Mouse (Mus musculus): ENCODE results near the gene Prdm16. TPM values are rescaled to one million over a fixed set of nuclear protein-coding genes. Genes with fewer than 3 reads are reported as not detected.

Gene Prdm16
- 41.5 and 45.7 TPM in 2 replicates for polyA plus RNA-seq (2016; fragmentation: Nextera tagmentation; extraction: Ambion mirVana)

DNA sequence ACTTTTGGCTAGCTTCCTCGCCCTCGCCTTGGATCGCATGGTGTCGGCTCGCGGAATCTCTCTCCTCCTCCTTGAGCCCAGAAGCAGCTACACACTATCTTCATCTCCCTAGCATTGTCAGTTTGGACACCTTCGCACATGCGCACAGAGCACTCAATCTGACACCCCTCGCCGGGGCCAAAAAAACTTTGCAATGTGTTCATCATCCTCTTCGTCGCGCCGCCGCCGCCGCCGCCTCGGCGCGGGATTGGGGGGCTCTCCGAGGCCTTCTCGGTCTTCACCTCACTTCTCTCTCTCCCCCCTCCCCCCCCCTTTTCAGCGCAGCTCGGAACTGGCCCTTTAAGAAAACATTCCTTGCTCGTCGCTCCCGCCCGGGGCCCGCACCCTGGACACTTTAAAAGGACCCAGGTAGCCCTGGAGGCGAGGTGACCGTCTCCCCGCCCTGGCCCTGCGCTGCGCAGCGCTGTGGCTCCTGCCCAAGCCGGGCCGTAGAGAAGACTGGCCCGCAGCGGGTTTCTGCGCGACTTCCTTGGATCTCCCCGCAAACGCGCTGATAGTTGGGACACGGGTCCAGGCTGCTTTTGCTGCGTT, at the start of gene Prdm16:
Gene Prdm16, minus strand, starts transcription at position 153 of the 591 bp plus-strand sequence.
- peaks cover 59% of the 10 kb centered on the region for H3K4me1 ChIP-seq

GRCm38 (mm10) chr4:154683068-154683752, 46.5 kb upstream of the Prdm16 start:
- Histone ChIP-seq H3K27ac (no peak overlapping the region), H3K27me3 (no peaks in the 10 kb centered on the region), H3K36me3 (no peaks in the 10 kb centered on the region), H3K4me2 (replicated peaks) (no peak overlapping the region), H3K9me3 (no peaks in the 10 kb centered on the region), H3K4me3 (no peak overlapping the region), H3K4me1 (no peaks in the 10 kb centered on the region), H3K9ac (no peak overlapping the region)
- no peak for ATAC-seq (ENCODE audit: insufficient number of reproducible peaks, insufficient read depth, low FRiP score, low TSS enrichment)
- 75% methylated on average over 5 of the region's 5 CpGs for WGBS

More for the DNA sequence above, at the start of gene Prdm16:
- peaks cover 52% of the 10 kb centered on the region for H3K27me3 ChIP-seq
- peak within 1 kb of the TSS; percentile 95 for H3K9ac ChIP-seq
- no peaks in the 10 kb centered on the region for H3K36me3 ChIP-seq
- peak within 1 kb of the TSS; percentile 77 for H3K4me3 ChIP-seq
- peak within 1 kb of the TSS; percentile 97 for H3K27ac ChIP-seq
- H3K9me3 ChIP-seq = no peaks in the 10 kb centered on the region
- under 1% methylated on average over 47 of the region's 47 CpGs for WGBS
- ATAC-seq (ENCODE audit: insufficient number of reproducible peaks, insufficient read depth, low FRiP score, low TSS enrichment) = peak; percentile 47
- H3K4me2 ChIP-seq (replicated peaks) = peak within 1 kb of the TSS; percentile 85

DNA sequence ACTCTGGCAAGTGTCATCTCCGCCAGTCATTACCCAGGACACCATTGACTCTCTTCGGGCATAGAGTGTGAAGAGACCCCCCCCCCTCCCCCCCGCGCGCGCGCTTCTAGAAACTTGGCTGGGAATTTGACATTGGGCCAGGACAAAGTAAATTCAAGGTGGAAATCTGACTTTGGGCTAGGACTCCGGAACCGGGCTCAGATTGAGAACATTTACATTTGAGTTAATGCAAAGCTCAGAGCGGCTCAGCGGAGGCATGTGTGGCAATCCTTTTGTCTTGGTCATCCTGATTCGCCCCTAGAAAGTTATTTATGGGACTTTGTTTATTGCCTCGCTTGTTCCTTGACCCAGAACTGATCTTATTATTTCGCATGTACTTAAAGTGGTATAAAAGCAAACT, 45.6 kb upstream of the Prdm16 start:
- Histone ChIP-seq H3K9ac (no peak overlapping the region), H3K36me3 (no peaks in the 10 kb centered on the region), H3K9me3 (no peaks in the 10 kb centered on the region), H3K4me1 (no peaks in the 10 kb centered on the region), H3K27me3 (no peaks in the 10 kb centered on the region; the same call in 1 of the 2 replicates), H3K27ac (no peak overlapping the region), H3K4me3 (no peak overlapping the region), H3K4me2 (replicated peaks) (no peak overlapping the region)
- no peak for ATAC-seq (ENCODE audit: insufficient number of reproducible peaks, insufficient read depth, low FRiP score, low TSS enrichment)
- WGBS = 58% methylated on average over 14 of the region's 14 CpGs

GRCm38 (mm10) chr4:154675441-154676000, 38.8 kb upstream of the Prdm16 start:
- no peaks in the 10 kb centered on the region; the same call in 1 of the 2 replicates for H3K27me3 ChIP-seq
- H3K4me2 ChIP-seq (replicated peaks) = no peak overlapping the region
- H3K27ac ChIP-seq = no peak overlapping the region
- no peak overlapping the region for H3K9ac ChIP-seq
- no peak overlapping the region for H3K4me3 ChIP-seq
- H3K9me3 ChIP-seq = no peaks in the 10 kb centered on the region
- H3K36me3 ChIP-seq = no peaks in the 10 kb centered on the region
- 62% methylated on average over 10 of the region's 10 CpGs for WGBS
- peaks cover 8% of the 10 kb centered on the region; the same call in 1 of the 2 replicates for H3K4me1 ChIP-seq
- no peak for ATAC-seq (ENCODE audit: insufficient number of reproducible peaks, insufficient read depth, low FRiP score, low TSS enrichment)

GRCm38 (mm10) chr4:154674966-154675365, 38.3 kb upstream of the Prdm16 start:
- 35% methylated on average over 15 of the region's 15 CpGs for WGBS
- peaks cover 8% of the 10 kb centered on the region; the same call in 1 of the 2 replicates for H3K4me1 ChIP-seq
- H3K4me2 ChIP-seq (replicated peaks) = peak overlapping the region; percentile 27
- no peak overlapping the region for H3K27ac ChIP-seq
- H3K4me3 ChIP-seq = no peak overlapping the region
- H3K36me3 ChIP-seq = no peaks in the 10 kb centered on the region
- H3K27me3 ChIP-seq = no peaks in the 10 kb centered on the region; the same call in 1 of the 2 replicates
- no peak for ATAC-seq (ENCODE audit: insufficient number of reproducible peaks, insufficient read depth, low FRiP score, low TSS enrichment)
- no peak overlapping the region for H3K9ac ChIP-seq
- H3K9me3 ChIP-seq = no peaks in the 10 kb centered on the region

GRCm38 (mm10) chr4:154674541-154674940, 37.9 kb upstream of the Prdm16 start:
- ATAC-seq (ENCODE audit: insufficient number of reproducible peaks, insufficient read depth, low FRiP score, low TSS enrichment) = no peak
- no peak overlapping the region for H3K27ac ChIP-seq
- no peak overlapping the region for H3K4me3 ChIP-seq
- peak overlapping the region; percentile 27 for H3K4me2 ChIP-seq (replicated peaks)
- no peak overlapping the region for H3K9ac ChIP-seq
- H3K9me3 ChIP-seq = no peaks in the 10 kb centered on the region
- peaks cover 8% of the 10 kb centered on the region; the same call in 1 of the 2 replicates for H3K4me1 ChIP-seq
- no peaks in the 10 kb centered on the region; the same call in 1 of the 2 replicates for H3K27me3 ChIP-seq
- WGBS = 2% methylated on average over 12 of the region's 12 CpGs
- H3K36me3 ChIP-seq = no peaks in the 10 kb centered on the region

- no peaks in the 10 kb centered on the region; the same call in 1 of the 2 replicates for H3K27me3 ChIP-seq
- H3K4me1 ChIP-seq = peaks cover 8% of the 10 kb centered on the region; the same call in 1 of the 2 replicates
- no peak overlapping the region for H3K4me2 ChIP-seq (replicated peaks)
- no peak for ATAC-seq (ENCODE audit: insufficient number of reproducible peaks, insufficient read depth, low FRiP score, low TSS enrichment)
- WGBS = 80% methylated on average over 4 of the region's 4 CpGs
- no peaks in the 10 kb centered on the region for H3K9me3 ChIP-seq
- no peak overlapping the region for H3K4me3 ChIP-seq
- no peak overlapping the region for H3K27ac ChIP-seq
- no peak overlapping the region for H3K9ac ChIP-seq
- H3K36me3 ChIP-seq = no peaks in the 10 kb centered on the region
Measured at GRCm38 (mm10) chr4:154673986-154674385, 37.3 kb upstream of the Prdm16 start.

DNA sequence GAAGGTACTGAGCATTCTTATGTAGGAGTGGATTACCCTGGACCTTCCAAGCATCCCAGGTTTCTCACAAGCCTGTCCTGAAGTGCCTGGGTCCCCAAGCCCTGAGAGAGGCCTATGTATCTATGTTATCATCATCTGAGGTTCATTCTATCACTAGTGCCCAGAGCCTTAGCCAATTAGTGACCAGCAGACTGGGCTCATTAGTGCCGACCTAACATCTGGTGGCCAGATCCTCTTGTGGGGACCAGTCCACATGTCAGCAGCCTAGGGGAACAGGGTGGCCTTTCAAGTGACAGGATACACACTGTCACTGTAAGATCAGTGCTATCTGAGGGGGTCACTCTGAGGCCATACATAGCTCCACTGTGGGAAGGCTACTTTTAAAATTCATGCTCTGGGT, 35.4 kb upstream of the Prdm16 start:
- H3K27ac ChIP-seq = no peak overlapping the region
- no peak overlapping the region for H3K4me2 ChIP-seq (replicated peaks)
- H3K9ac ChIP-seq = no peak overlapping the region
- WGBS = 25% methylated on average over 1 of the region's 1 CpGs
- H3K9me3 ChIP-seq = no peaks in the 10 kb centered on the region
- no peaks in the 10 kb centered on the region for H3K36me3 ChIP-seq
- H3K27me3 ChIP-seq = no peaks in the 10 kb centered on the region
- ATAC-seq (ENCODE audit: insufficient number of reproducible peaks, insufficient read depth, low FRiP score, low TSS enrichment) = no peak
- H3K4me3 ChIP-seq = no peak overlapping the region
- peaks cover 8% of the 10 kb centered on the region; the same call in 1 of the 2 replicates for H3K4me1 ChIP-seq

DNA sequence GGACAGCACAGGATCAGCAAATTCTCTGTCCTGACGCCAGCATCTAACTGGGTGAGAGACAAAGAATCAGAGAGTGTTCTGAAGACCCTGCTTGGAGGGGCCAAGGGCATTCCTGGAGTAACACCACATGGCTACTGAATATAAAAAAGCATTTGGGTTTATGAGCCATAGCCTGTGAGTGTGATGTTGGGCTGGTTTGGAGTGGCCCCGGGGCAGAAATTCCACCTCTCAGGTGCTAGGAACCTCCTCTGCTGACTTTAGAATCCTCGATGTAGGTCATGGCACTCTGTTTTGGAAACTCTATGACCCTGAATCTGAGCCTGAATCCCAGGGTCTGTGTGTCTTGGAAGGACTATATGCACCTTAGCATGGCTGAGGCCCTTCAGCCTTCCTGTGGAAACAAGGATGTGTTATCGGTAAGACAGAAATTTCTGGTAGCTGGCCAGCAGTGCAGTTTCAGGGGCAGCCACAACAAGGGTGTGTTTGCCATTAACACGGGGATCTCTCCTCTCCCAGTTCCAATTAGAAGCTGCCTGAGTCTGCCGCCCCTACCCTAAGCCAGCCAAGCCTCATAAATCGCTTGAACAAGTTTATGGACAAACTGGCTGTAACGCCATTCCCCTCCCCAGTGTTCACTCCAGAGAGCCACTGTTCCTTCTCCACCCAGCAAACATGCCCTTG, 34.7 kb upstream of the Prdm16 start:
- H3K4me2 ChIP-seq (replicated peaks) = no peak overlapping the region
- no peak overlapping the region for H3K9ac ChIP-seq

DNA sequence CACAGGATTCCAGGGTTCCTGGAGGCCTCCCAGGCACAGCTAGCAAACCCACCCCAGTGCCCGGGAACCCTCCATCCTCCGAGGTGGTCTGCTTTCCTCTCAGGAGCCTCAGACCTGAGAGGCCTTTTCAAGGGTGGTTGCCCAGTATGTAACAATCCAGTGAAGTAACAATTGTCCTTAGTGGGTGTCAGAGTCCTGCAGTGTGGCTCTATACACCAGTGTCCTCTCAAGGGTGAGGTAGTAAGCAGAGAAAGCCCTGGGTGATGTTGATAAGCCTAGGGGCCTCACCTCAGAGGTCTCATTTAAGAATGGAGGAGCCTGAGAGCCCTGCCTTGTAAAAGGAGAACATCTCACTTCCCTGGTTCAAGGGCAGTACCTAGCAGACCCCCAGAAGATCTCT, 31.1 kb upstream of the Prdm16 start, which contains the start of gene Actrt2:
Gene Actrt2, minus strand, starts transcription at position 101 of the 400 bp plus-strand sequence.
- Histone ChIP-seq H3K27me3 (no peaks in the 10 kb centered on the region), H3K27ac (no peak within 1 kb of the TSS), H3K4me3 (no peak within 1 kb of the TSS), H3K4me2 (replicated peaks) (no peak within 1 kb of the TSS), H3K4me1 (peaks cover 4% of the 10 kb centered on the region), H3K9me3 (no peaks in the 10 kb centered on the region), H3K36me3 (no peaks in the 10 kb centered on the region), H3K9ac (no peak within 1 kb of the TSS)
- ATAC-seq (ENCODE audit: insufficient number of reproducible peaks, insufficient read depth, low FRiP score, low TSS enrichment) = no peak
- WGBS = 82% methylated on average over 2 of the region's 2 CpGs

More for the DNA sequence above, 34.7 kb upstream of the Prdm16 start:
- no peaks in the 10 kb centered on the region for H3K9me3 ChIP-seq
- H3K4me3 ChIP-seq = no peak overlapping the region
- WGBS = 54% methylated on average over 8 of the region's 8 CpGs
- no peak for ATAC-seq (ENCODE audit: insufficient number of reproducible peaks, insufficient read depth, low FRiP score, low TSS enrichment)
- no peak overlapping the region for H3K27ac ChIP-seq
- peaks cover 8% of the 10 kb centered on the region; the same call in 1 of the 2 replicates for H3K4me1 ChIP-seq
- H3K27me3 ChIP-seq = no peaks in the 10 kb centered on the region
- no peaks in the 10 kb centered on the region for H3K36me3 ChIP-seq

DNA sequence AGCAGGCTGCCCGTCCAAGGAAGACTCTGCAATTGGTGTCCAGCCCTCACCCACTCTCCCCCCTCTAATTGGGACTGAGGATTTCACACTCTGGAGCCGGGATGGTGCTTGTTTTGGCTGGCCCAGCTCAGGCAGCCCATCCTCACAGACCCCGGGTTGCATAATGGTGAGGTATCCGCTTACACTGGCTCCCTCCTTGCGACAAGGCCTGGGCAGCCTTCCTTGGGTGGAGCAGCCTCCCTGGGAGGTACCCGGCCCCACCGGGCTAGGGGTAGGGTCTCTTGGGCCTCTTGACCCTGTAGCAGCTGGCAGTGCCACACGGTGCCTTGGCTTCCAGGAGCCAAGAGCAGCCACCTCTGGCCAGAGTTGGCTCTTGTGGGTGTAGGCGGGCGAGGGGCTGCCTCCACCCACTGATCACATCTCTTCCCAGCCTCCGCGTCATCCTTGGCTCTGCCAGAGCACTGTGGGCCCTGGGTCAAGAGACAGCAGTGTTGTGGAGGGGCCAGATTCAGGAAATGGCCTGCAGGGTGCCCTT, 26.1 kb upstream of the Prdm16 start:
- Histone ChIP-seq H3K4me1 (peaks cover 12% of the 10 kb centered on the region), H3K9ac (no peak overlapping the region), H3K36me3 (no peaks in the 10 kb centered on the region), H3K4me2 (replicated peaks) (no peak overlapping the region), H3K27ac (no peak overlapping the region), H3K4me3 (no peak overlapping the region), H3K27me3 (no peaks in the 10 kb centered on the region; the same call in 1 of the 2 replicates), H3K9me3 (no peaks in the 10 kb centered on the region)
- ATAC-seq (ENCODE audit: insufficient number of reproducible peaks, insufficient read depth, low FRiP score, low TSS enrichment) = no peak
- 52% methylated on average over 12 of the region's 12 CpGs for WGBS
